Mouse (Mus musculus) adrenal gland, adult 10 weeks (tissue): ENCODE measurements around the gene Defb20. TPM values are rescaled to one million over a fixed set of nuclear protein-coding genes. Genes with fewer than 3 reads are reported as not detected.

ENCODE experiments used
- polyA plus RNA-seq: library from polyadenylated mRNA; stranded (reverse); fragments of 350-450 nt; fragmentation: Illumina TruSeq; extraction: RNeasy Lipid Tissue Mini Kit (QIAGEN cat#74804); gene quantifications from one replicate; pipeline ENCODE4 v1.2.3, GENCODE M21; 2014; ENCODE audit warnings: low read depth, low replicate concordance

Gene Defb20
- 1.7 TPM for polyA plus RNA-seq

DNA sequence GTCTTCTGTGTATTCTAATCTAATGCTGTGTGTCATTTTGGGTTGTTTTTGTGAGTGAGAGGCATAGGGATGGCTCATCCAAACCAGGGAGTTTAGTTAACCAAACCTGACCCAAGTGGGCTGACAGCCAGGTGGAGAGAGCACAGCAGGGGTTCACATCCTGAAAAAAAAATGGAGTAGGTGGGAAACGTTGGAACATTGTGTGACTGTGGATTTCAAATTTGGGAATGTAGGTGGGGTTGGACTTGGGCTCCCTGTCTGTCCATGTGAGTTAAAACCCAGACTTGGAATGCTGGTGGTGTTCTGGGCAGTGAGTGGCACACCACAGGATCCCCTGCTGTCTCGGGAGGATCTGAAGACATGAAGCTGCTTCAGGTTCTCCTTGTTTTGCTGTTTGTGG, at the start of gene Defb20:
Defb20 (plus strand) TSS at position 301 of the 400 bp plus-strand sequence.

GRCm38 (mm10) chr2:152464570-152465150, 12.2 kb upstream of the Defb20 start, which contains the start of gene Defb23:
TSS of gene Defb23 (minus strand) at chr2:152464620.

DNA sequence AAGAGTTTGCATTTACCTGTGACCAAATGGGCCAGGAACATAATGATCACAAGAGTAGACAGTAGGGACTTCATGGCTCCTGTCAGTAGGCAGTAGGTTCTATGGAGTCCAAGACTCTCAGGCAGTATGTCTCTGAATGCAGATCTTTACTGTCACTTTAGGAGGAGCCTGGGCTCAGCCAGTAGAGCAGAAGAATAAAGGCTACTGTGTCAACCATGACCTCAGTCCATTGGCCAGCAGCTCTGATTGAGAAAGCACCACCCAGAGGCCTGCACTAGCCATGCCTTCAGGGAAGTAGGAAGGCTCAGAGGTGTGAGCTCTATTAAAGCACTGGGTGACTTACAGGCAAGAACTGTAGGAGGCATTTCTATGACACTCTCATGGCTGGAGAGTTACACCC, 13.2 kb downstream of the Defb20 start, which contains the start of gene Defb22:
Defb22 (minus strand) TSS at position 101 of the 400 bp plus-strand sequence.

DNA sequence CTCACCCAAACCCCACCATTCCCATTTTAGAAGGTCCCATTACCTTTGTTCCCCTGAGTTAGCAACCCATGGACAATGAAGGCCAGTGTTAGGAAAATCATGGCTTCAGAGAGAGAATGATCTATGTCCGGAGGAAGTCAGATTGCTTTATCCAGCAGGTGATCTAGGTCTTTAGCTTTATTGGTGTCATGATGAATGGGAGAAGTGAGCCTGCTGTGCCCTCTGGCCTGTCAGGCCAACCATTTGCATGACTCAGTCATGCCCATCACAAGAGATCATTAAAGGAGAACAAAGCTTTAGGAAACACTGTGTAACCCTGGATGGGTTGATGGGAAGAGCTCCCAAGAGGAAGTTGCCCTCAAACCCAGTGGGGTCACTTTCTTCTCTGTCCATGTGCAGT, 34.7 kb downstream of the Defb20 start, which contains the start of gene Defb26:
Defb26 (minus strand) TSS at position 101 of the 400 bp plus-strand sequence.

GRCm38 (mm10) chr2:152517981-152518380, 41.1 kb downstream of the Defb20 start, which contains the start of gene Defb28:
TSS of gene Defb28 (plus strand) at chr2:152518255.

Other genes starting within 250 kb of the Defb20 start
- gene Tbc1d20, start 183.2 kb upstream of the Defb20 start, polyA plus RNA-seq, result 55.9 TPM
- gene Rbck1, start 144.4 kb upstream of the Defb20 start, polyA plus RNA-seq, result 1.0 TPM
- gene Trib3, start 133.0 kb upstream of the Defb20 start, polyA plus RNA-seq, result 0.35 TPM
- gene Nrsn2, start 100.4 kb upstream of the Defb20 start, polyA plus RNA-seq, result 2.0 TPM
- 0.58 TPM for gene Sox12, start 79.0 kb upstream of the Defb20 start, polyA plus RNA-seq
- gene Zcchc3, start 62.0 kb upstream of the Defb20 start, polyA plus RNA-seq, result 3.8 TPM
- gene 6820408C15Rik, start 61.5 kb upstream of the Defb20 start, polyA plus RNA-seq, result not detected
- gene Defb23, start 12.4 kb upstream of the Defb20 start, polyA plus RNA-seq, result not detected
- not detected for gene Defb22, start 13.1 kb downstream of the Defb20 start, polyA plus RNA-seq
- not detected for gene Defb26, start 34.6 kb downstream of the Defb20 start, polyA plus RNA-seq
- gene Defb28, start 41.2 kb downstream of the Defb20 start, polyA plus RNA-seq, result not detected
- not detected for gene Defb29, start 63.0 kb downstream of the Defb20 start, polyA plus RNA-seq
- gene Gm17416, start 92.3 kb downstream of the Defb20 start, polyA plus RNA-seq, result not detected
- not detected for gene Defb21, start 95.7 kb downstream of the Defb20 start, polyA plus RNA-seq
- gene Defb19, start 103.2 kb downstream of the Defb20 start, polyA plus RNA-seq, result not detected
- gene Defb45, start 122.3 kb downstream of the Defb20 start, polyA plus RNA-seq, result not detected
- not detected for gene Defb36, start 127.3 kb downstream of the Defb20 start, polyA plus RNA-seq
- not detected for gene Defb25, start 146.0 kb downstream of the Defb20 start, polyA plus RNA-seq
- gene Rem1, start 149.9 kb downstream of the Defb20 start, polyA plus RNA-seq, result 2.4 TPM
- 56.0 TPM for gene H13, start 192.4 kb downstream of the Defb20 start, polyA plus RNA-seq
- gene Mcts2, start 210.0 kb downstream of the Defb20 start, polyA plus RNA-seq, result 38.9 TPM